Mouse (Mus musculus): Measurements from ENCODE around the gene Maged1. TPM values are rescaled to one million over a fixed set of nuclear protein-coding genes. Genes with fewer than 3 reads are reported as not detected.
A peak's percentile ranks its signal among the peaks of the same experiment; 100 is the strongest.
"Not testable (repeated sequence)": the region's sequence is repeated elsewhere in the genome, so short reads cannot be mapped to it uniquely, and the experiment has no call there.

Gene Maged1
- 240 and 245 TPM in 2 replicates for polyA plus RNA-seq (2012; rRNA removed)

DNA sequence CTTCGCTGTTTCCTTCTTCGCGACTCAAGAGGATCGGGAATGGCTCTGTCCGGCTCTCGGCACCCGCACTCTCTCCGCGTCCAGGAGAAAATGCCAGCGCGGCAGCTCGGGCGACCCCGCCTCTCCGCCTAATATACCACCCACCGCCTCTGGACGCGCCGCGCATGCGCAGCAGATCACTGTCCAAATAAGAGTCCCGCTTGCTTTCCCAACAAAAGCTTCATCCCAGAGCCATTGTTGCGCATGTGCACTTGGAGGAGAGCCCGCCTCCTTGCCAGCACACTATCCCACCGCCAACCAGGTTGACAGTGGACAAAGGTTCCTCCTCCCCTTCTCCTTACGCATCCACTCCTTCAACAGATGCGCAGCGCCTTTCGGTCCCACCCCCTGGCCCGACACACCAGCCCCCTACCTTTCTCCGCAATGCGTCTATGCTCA lies at the start of gene Maged1:
TSS of gene Maged1 (minus strand) at position 226 of the 438 bp plus-strand sequence.
- peak; percentile 70 for DNase-seq (ENCODE audit: low spot score)

DNA sequence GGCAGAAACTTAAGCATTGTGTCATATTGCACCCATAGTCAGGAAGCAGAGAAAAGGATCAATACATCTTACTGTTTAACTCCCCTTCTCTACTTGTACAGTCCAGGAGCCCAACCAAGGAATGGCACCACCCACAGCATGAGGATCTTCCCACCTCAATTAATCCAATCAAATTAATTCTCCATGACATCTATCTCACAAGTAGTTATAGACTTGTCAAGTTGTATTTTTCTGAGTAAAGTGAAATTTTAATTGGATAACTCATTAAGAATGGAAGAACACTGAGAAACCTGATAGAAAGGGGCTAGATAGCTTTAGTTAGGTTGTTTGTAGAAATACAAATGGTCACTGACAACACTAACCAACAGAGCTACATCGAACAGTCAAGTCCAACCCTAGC lies 38.3 kb upstream of the Maged1 start:
- no peak for DNase-seq (ENCODE audit: low spot score)

DNA sequence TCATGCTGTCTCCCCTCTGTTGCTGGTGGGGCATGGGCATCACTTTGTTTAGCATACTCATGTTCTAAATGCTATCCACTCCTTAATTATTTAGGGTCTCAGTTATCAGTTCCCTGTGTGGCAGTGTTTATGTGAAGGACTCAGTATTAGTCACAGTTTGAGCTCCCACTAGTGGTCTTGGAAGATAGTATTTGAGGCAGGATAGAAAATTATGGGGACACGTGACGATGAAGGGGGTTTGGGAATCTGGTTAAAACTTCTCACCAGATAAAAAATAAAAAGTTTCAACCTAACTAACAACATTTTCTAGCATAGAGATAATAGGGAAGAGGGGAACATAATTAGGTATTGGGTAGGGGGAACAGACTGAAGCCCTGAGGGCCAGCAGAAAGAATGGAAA lies 22.8 kb upstream of the Maged1 start:
- no peak for DNase-seq (ENCODE audit: low spot score)

DNA sequence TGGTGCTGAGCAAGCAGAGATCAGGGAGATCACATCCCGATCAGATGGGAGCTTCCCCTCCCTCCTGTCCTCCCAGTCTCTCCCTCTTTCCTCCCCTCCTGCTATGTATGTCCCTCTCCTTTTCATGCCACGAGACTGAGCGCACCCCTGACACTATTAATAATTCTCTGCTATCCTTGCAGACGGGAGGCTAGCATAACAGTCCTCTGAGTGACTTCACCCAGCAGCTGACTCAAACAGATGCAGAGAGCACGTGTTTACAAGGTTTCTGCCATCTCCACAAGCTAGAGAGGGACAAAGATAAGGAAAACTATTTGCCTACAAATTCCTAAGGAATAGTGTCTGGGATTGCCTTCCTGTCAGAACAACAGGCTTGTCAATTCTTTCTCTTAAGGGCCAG lies 20.4 kb upstream of the Maged1 start:
- DNase-seq (ENCODE audit: low spot score) = no peak

DNA sequence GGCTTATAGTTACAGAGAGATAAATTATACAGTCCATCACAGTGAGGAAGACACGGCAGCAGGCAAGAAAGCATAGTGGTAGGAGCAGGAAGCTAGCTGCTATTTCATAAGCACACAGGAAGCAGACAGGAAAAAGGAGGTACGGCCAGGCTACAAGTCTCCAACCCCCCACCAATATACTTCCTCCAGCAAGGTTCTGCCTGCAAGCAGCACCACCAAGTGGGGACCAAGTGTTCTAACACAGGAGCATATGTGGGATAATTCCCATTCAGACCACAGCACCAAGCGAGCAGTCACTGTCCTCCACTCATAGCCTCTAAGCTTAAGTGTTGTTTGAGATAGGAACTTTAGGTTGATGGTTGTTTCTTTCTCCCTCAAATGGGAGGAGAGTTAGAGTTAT lies 6.3 kb upstream of the Maged1 start:
- DNase-seq (ENCODE audit: low spot score) = no peak

DNA sequence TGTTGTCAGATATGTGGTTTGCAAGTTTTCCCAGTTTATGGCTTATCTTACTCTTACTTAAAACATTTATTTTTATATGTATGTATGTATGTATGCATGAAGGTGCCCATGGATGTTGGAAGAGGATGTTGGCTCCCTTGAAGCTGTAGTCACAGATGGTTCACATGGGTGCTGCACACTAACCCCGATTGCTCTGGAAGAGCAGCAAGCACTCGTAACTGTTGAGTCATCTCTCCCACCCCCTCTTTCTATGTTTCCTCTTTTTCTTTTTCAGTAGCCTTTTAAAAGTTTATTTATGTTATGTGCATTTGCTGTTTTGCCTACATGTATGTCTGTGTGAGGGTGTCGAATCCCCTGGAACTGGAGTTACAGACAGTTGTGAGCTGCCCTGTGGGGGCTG lies 4.0 kb upstream of the Maged1 start:
- no peak for DNase-seq (ENCODE audit: low spot score)

DNA sequence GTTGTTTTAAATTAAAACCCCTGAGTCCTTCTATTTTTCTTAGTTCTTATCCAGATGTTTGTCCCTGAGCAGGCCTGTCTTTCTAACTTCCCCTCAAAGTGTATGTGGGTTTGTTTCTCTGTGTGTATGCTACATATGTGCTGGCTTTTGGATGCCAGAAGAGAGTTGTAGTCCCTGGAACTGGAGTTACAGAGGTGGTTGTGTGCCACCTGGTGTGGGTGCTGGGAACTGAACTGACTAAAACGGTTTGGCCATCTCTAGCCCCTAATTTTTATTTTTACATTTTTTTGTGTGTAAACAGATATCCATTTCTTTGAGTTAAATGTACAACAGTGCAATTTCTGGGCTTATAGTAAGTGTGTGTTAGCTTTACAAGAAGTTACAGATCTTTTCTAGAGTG lies 3.0 kb upstream of the Maged1 start:
- no peak for DNase-seq (ENCODE audit: low spot score)

DNA sequence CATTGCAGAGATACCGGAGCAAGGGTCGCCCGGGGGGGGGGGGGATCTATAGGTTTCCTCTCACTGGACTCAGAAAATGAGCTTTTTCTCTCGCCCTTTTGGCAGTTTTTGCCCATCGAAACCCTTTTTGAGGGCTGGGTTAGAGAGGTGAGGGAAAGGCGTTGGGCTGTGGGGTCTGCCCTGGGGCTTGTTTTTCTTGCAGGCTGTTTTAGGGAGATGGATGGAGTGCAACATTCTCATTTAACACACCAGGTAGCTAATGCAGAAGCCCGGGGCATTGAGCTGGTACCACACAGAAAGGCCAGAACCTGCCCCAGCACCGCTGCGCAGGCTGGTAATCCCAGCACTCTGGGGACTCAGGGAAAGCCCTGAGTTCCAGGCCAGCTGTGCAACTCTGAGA lies 593 bp upstream of the Maged1 start:
- DNase-seq (ENCODE audit: low spot score) = no peak

DNA sequence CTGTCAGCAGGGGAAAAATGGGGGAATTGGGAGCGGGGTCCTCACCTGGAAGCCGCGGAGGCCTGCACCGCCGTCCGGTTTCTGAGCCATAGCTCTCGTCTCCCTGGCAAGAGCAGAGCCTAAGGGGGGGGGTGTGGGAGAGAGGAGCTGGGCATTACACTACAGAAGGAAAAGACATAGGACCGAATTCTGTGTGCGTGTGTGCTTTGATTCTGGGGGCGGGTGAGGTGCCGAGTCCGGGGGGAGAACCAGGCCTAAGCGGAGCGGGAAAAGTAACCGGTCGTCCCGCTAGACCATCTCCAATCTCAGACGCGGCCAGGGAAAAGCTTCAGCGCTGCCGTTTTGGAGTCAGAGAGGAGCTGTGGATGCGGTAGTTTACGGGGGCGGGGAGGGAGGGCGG lies 737 bp downstream of the Maged1 start:
- no peak for DNase-seq (ENCODE audit: low spot score)

DNA sequence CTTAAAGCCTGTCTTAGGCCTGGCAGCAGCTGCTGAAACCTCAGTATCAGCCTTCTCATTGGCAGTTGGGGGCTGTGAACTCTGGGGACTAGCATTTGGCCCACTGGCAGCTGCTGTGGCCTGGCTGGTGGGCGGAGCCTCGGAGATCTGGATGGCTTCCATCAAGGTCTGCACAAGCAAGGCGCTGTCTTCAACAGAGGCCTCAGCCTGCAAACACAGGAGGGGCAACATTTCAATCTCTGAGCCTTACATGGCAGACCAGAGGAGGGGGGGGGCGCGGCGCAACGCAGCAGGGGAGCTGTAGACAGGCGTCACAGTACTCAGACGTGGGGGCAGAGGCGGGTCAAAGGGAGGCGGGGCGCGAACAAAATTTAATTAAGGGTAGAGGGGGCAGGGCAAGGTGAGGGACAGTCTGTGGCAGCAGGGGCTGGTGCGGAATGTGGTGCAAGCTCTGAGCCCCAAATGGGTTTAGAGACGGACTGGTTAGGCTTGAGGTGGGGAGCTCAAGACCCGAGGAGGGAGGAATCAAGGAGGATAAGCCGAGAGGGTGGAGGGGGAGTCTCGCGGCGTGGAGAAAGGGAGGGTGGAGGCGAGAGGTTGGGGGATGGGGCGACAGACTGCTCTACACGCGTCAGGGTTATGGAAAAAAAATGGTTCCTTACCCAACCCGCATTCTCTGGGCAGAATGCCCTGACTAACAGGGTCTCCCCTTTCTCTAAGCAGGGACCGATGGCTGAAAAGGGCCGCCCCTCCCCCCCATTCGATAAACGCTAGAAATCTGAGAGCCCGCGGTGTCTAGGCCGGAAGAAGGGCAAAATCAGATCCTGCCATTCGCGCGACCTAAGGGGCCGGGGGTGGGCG lies 1.4 kb downstream of the Maged1 start:
- DNase-seq (ENCODE audit: low spot score) = no peak

DNA sequence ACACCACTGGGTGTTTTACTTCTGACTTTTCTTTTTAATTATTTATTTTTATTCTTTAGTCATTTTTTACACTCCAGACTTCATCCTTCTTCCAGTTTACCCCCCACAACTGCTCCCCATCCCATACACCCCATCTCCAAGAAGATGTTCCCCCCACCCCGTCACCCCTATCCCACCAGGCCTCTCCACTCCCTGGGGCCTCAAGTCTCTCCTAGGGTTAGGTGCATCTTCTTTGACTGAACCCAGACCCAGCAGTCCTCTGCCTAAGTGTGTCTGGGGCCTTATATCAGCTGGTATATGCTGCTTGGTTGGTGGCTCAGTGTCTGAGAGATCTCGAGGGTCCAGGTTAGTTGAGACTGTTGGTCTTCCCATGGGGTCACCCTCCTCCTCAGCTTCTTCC lies 7.6 kb downstream of the Maged1 start:
- DNase-seq (ENCODE audit: low spot score) = no peak

DNA sequence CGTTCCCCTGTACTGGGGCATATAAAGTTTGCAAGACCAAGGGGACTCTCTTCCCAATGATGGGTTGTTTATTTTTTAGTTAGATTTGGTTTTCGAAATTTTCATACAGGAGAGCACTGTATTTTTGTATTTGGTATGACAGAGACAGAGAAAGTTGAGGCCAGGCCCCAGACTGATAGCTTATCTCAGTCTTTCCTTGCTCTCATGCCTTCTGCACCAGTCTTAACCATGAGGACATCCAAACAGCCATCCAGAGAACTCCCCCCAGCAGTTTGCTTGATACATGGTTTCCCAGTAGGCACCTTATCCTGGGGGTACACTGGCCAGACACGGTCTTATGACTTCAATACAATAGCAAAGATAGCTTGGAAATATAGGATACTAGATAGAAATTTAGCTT lies 11.6 kb downstream of the Maged1 start:
- DNase-seq (ENCODE audit: low spot score) = no peak

DNA sequence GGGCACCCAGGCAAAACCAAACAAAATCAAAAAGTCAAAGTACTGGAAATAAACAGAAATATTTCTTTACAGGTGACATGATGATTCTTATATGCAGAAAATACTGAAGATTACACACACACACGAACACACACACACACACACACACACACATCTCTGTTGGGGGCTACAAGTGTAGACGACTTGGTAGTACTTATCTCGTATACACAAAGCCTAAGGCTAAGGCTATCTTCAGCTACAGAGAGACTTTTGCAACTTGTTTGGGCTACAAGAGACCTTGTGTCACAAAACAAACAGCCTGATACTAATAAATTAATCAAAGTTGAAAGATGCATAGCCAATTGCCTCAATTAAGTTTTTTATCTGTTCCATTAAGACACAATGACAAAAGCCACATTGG lies 19.8 kb downstream of the Maged1 start:
- DNase-seq (ENCODE audit: low spot score) = no peak

DNA sequence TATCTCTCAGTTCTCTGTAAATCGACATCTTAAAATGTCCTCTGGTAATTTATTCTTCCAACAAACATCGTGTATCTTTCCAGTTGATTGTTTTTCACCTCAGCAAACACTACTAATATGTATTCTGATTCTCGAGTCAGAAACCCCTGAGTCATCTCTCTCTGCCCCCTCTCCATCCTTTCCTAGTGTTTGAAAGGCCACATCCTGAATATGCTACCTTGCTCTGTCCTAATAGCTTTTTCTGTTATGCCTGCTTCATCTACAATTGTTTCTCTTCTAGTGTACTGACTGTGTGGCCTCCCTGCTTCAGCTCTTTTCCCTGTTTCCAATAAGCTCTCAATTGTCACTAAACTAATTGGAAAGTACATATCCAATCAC lies 33.5 kb downstream of the Maged1 start:
- DNase-seq (ENCODE audit: low spot score) = no peak

DNA sequence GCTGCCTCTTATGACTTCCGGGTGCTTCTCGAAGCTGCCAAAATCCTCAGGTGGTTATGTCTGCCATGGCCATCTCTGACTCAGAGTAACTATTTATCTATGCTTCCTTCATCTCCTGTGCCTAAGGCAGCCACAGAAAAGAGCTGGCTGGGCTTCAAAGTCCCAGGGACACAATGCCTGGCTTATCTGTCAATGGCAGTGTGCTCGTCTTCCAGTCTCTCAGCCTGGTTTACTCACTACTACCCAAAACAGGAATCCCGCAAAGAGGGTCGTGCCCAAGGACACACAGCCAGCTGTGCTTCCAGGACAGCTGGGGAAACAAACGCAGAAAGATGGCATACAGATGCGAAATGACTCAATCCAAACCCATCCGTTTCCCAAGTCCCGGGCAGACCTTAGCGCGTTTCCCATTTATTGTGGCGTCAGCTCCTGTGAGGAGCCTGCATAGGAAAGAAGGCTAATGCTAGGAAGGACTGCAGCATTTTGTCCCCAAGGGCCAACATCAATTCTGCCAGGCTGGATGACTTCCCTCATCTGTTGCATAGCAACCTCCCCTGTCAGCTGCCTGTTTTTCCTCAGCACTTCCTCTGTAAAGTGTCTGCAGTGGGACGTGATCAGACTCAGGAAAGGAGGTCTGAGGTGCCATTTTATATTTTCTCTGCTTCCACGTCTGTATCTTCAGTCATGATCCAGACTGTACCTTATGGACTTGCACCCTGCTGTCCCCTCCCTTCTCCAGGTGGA lies 34.1 kb downstream of the Maged1 start:
- DNase-seq (ENCODE audit: low spot score) = not testable (repeated sequence)

DNA sequence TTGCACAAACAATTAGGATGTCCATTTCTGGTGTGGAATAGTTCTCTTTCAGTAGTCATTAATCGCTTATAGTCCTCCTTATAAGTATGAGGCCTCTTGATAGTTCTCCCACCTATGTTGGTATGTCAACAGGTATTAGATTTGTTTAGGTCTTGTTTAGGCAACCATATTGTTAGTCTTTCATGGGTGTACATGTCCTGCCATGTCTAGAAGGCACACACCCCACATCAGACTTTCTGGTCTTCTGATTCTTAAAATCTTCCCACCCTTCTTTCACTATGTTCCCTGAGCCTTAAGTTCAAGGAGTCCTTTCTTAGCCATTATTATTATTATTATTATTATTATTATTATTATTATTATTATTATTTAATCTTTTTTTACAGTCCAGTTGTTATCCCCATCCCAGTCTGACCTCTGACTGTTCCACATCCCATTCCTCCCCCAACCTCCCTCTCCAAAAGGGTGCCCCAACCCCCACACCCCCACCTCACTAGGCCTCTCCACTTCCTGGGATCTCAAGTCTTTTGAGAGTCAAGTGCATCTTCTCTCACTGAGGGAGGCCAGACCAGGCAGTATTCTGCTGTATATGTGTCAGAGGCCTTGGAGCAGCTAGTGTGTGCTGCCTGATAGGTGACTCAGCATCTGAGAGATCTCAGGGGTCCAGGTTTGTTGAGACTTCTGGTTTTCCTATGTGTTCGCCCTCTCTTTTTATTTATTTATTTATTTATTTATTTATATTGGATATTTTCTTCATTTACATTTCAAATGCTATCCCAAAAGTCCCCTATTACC lies 55.7 kb downstream of the Maged1 start:
- DNase-seq (ENCODE audit: low spot score) = no peak

Other genes with a start within 250 kb of the Maged1 start
- not detected in 2 replicates for gene Fam90a1b, start 175.4 kb downstream of the Maged1 start, polyA plus RNA-seq (2012; rRNA removed)
- 20.6 and 22.7 TPM in 2 replicates for gene Apoo, start 175.0 kb downstream of the Maged1 start, polyA plus RNA-seq (2012; rRNA removed)
- 4.6 and 5.6 TPM in 2 replicates for gene Gspt2, start 93.9 kb upstream of the Maged1 start, polyA plus RNA-seq (2012; rRNA removed)
- gene Zxdb, start 182.4 kb upstream of the Maged1 start, polyA plus RNA-seq (2012; rRNA removed) = 7.0 and 7.2 TPM in 2 replicates